Mouse (Mus musculus) heart, embryonic 12.5 days (tissue): ENCODE results near the gene Acsbg2. TPM values are rescaled to one million over a fixed set of nuclear protein-coding genes. Genes with fewer than 3 reads are reported as not detected.

Experiments
- ATAC-seq: fragments of 200-750 bp; cut with Nextera tagmentation; 2 replicates; pipeline ENCODE4 v1.8.0; 2017; ENCODE audit warnings: moderate TSS enrichment, moderate library complexity; ENCODE audit not compliant: insufficient number of reproducible peaks, low FRiP score
- H3K27ac ChIP-seq: fragments of 300-500 bp; sonication (generic); 2 replicates; pipeline ENCODE4 v1.5.1; 2016; ENCODE audit warnings: mild to moderate bottlenecking, moderate library complexity; ENCODE audit not compliant: poor library complexity, severe bottlenecking
- H3K27me3 ChIP-seq: fragments of 300-500 bp; sonication (generic); replicated peaks from 2 replicates; pipeline ENCODE4 v1.6.1; 2016; ENCODE audit warnings: mild to moderate bottlenecking, moderate library complexity
- H3K36me3 ChIP-seq: fragments of 300-500 bp; sonication (generic); 2 replicates; pipeline ENCODE4 v1.6.1; 2016; ENCODE audit warnings: mild to moderate bottlenecking, moderate library complexity
- H3K4me1 ChIP-seq: fragments of 300-500 bp; sonication (generic); replicated peaks from 2 replicates; pipeline ENCODE4 v1.6.1; 2016; ENCODE audit warnings: mild to moderate bottlenecking
- H3K4me2 ChIP-seq: fragments of 300-500 bp; sonication (generic); 2 replicates; pipeline ENCODE4 v1.6.1; 2016; ENCODE audit warnings: mild to moderate bottlenecking, moderate library complexity
- H3K4me3 ChIP-seq: fragments of 300-500 bp; sonication (generic); 2 replicates; pipeline ENCODE4 v1.5.1; 2016; ENCODE audit warnings: mild to moderate bottlenecking
- H3K9ac ChIP-seq: fragments of 300-500 bp; sonication (generic); 2 replicates; pipeline ENCODE4 v1.6.1; 2016; ENCODE audit warnings: mild to moderate bottlenecking, moderate library complexity
- H3K9me3 ChIP-seq: fragments of 300-500 bp; sonication (generic); replicated peaks from 2 replicates; pipeline ENCODE4 v1.6.1; 2016; ENCODE audit warnings: mild to moderate bottlenecking, moderate library complexity
- WGBS: fragments of 180-500 bp; shearing (Covaris S2); methylation state at CpG from one replicate; pipeline ENCODE4 v1.1.7; 2016; 5-methylcytosine and 5-hydroxymethylcytosine counted together
- polyA plus RNA-seq: library from polyadenylated mRNA; unstranded; fragments of >200 nt; fragmentation: Nextera tagmentation; extraction: Ambion mirVana; gene quantifications from 2 replicates; pipeline ENCODE4 v1.2.1, GENCODE M21; 2016

Acsbg2 gene
- polyA plus RNA-seq, 1 experiment from 2014 or later, result not detected

GRCm38 (mm10) chr17:56823352-56823751 lies 50.9 kb downstream of the Acsbg2 start:
- 57% methylated on average over 2 of the region's 2 CpGs for WGBS
- ATAC-seq, result no peak

GRCm38 (mm10) chr17:56822380-56822779 lies 51.9 kb downstream of the Acsbg2 start:
- H3K4me2 ChIP-seq, result no peak overlapping the region
- no peak for ATAC-seq
- 75% methylated on average over 2 of the region's 2 CpGs for WGBS
- peaks cover 14% of the 10 kb centered on the region for H3K4me1 ChIP-seq
- no peak overlapping the region for H3K4me3 ChIP-seq
- no peak overlapping the region for H3K27ac ChIP-seq
- H3K27me3 ChIP-seq, result no peaks in the 10 kb centered on the region; the same call in 1 of the 2 replicates
- H3K9ac ChIP-seq, result no peak overlapping the region
- no peaks in the 10 kb centered on the region for H3K36me3 ChIP-seq
- no peaks in the 10 kb centered on the region for H3K9me3 ChIP-seq

More at GRCm38 (mm10) chr17:56823352-56823751, 50.9 kb downstream of the Acsbg2 start:
- no peaks in the 10 kb centered on the region for H3K36me3 ChIP-seq
- H3K4me2 ChIP-seq, result no peak overlapping the region
- peaks cover 5% of the 10 kb centered on the region for H3K27me3 ChIP-seq
- H3K9me3 ChIP-seq, result no peaks in the 10 kb centered on the region
- H3K27ac ChIP-seq, result no peak overlapping the region
- peaks cover 14% of the 10 kb centered on the region for H3K4me1 ChIP-seq
- H3K4me3 ChIP-seq, result no peak overlapping the region
- no peak overlapping the region for H3K9ac ChIP-seq

- WGBS, result 75% methylated on average over 8 of the region's 8 CpGs
- Histone ChIP-seq H3K27ac (no peak overlapping the region), H3K36me3 (no peaks in the 10 kb centered on the region), H3K27me3 (no peaks in the 10 kb centered on the region), H3K4me3 (no peak overlapping the region), H3K9me3 (no peaks in the 10 kb centered on the region), H3K4me2 (no peak overlapping the region), H3K4me1 (peaks cover 16% of the 10 kb centered on the region), H3K9ac (0 out of 2 replicates have a peak overlapping the region, but pooled peaks have one; percentile 19)
- no peak for ATAC-seq
Measured at GRCm38 (mm10) chr17:56819694-56820111, 54.5 kb downstream of the Acsbg2 start.

- H3K36me3 ChIP-seq, result no peaks in the 10 kb centered on the region
- H3K4me2 ChIP-seq, result no peak overlapping the region
- H3K9ac ChIP-seq, result no peak overlapping the region
- ATAC-seq, result no peak
- H3K27me3 ChIP-seq, result no peaks in the 10 kb centered on the region
- no peak overlapping the region for H3K27ac ChIP-seq
- H3K9me3 ChIP-seq, result no peaks in the 10 kb centered on the region
- peaks cover 21% of the 10 kb centered on the region for H3K4me1 ChIP-seq
- H3K4me3 ChIP-seq, result no peak overlapping the region
- 60% methylated on average over 6 of the region's 6 CpGs for WGBS
Measured at GRCm38 (mm10) chr17:56819032-56819545, 55.2 kb downstream of the Acsbg2 start.

GRCm38 (mm10) chr17:56818067-56818636 lies 56.1 kb downstream of the Acsbg2 start:
- H3K4me1 ChIP-seq, result peaks cover 28% of the 10 kb centered on the region
- no peaks in the 10 kb centered on the region for H3K36me3 ChIP-seq
- no peak overlapping the region for H3K9ac ChIP-seq
- no peak for ATAC-seq
- no peak overlapping the region for H3K4me3 ChIP-seq
- no peaks in the 10 kb centered on the region for H3K27me3 ChIP-seq
- H3K27ac ChIP-seq, result no peak overlapping the region
- 32% methylated on average over 11 of the region's 11 CpGs for WGBS
- no peaks in the 10 kb centered on the region for H3K9me3 ChIP-seq
- H3K4me2 ChIP-seq, result no peak overlapping the region

- H3K4me2 ChIP-seq, result no peak overlapping the region
- no peaks in the 10 kb centered on the region for H3K36me3 ChIP-seq
- no peak for ATAC-seq
- 85% methylated on average over 3 of the region's 3 CpGs for WGBS
- peaks cover 41% of the 10 kb centered on the region for H3K4me1 ChIP-seq
- H3K27ac ChIP-seq, result peak overlapping the region; percentile 45; the same call in 1 of the 2 replicates
- H3K27me3 ChIP-seq, result no peaks in the 10 kb centered on the region
- no peaks in the 10 kb centered on the region for H3K9me3 ChIP-seq
- H3K4me3 ChIP-seq, result no peak overlapping the region
- 0 out of 2 replicates have a peak overlapping the region, but pooled peaks have one; percentile 31 for H3K9ac ChIP-seq
Measured at GRCm38 (mm10) chr17:56815057-56815345, 59.2 kb downstream of the Acsbg2 start.

- no peaks in the 10 kb centered on the region for H3K27me3 ChIP-seq
- 17% methylated on average over 24 of the region's 24 CpGs for WGBS
- peak; percentile 64 for ATAC-seq
- 0 out of 2 replicates have a peak overlapping the region, but pooled peaks have one; percentile 31 for H3K9ac ChIP-seq
- no peaks in the 10 kb centered on the region for H3K36me3 ChIP-seq
- H3K4me1 ChIP-seq, result peaks cover 41% of the 10 kb centered on the region
- no peaks in the 10 kb centered on the region for H3K9me3 ChIP-seq
- peak overlapping the region; percentile 26; the same call in 1 of the 2 replicates for H3K4me2 ChIP-seq
- H3K27ac ChIP-seq, result peak overlapping the region; percentile 45
- no peak overlapping the region for H3K4me3 ChIP-seq
Measured at GRCm38 (mm10) chr17:56814316-56815056, 59.8 kb downstream of the Acsbg2 start.

GRCm38 (mm10) chr17:56810245-56810644 lies 64.0 kb downstream of the Acsbg2 start:
- 0% methylated on average over 3 of the region's 3 CpGs for WGBS
- H3K4me3 ChIP-seq, result no peak overlapping the region
- H3K27me3 ChIP-seq, result peaks cover 13% of the 10 kb centered on the region; the same call in 1 of the 2 replicates
- no peaks in the 10 kb centered on the region for H3K9me3 ChIP-seq
- peak; percentile 82 for ATAC-seq
- H3K27ac ChIP-seq, result peak overlapping the region; percentile 92
- H3K9ac ChIP-seq, result no peak overlapping the region; the same call in 1 of the 2 replicates
- no peak overlapping the region for H3K4me2 ChIP-seq
- no peaks in the 10 kb centered on the region for H3K36me3 ChIP-seq
- peaks cover 40% of the 10 kb centered on the region for H3K4me1 ChIP-seq

GRCm38 (mm10) chr17:56808518-56808917 lies 65.7 kb downstream of the Acsbg2 start:
- Histone ChIP-seq H3K4me1 (peaks cover 24% of the 10 kb centered on the region), H3K9me3 (no peaks in the 10 kb centered on the region), H3K9ac (no peak overlapping the region), H3K27me3 (peaks cover 13% of the 10 kb centered on the region; the same call in 1 of the 2 replicates), H3K4me2 (no peak overlapping the region), H3K36me3 (no peaks in the 10 kb centered on the region), H3K27ac (no peak overlapping the region), H3K4me3 (no peak overlapping the region)
- WGBS, result 9% methylated on average over 9 of the region's 9 CpGs
- ATAC-seq, result peak; percentile 64; the same call in 1 of the 2 replicates

GRCm38 (mm10) chr17:56805784-56806183 lies 68.5 kb downstream of the Acsbg2 start:
- Histone ChIP-seq H3K4me1 (peaks cover 17% of the 10 kb centered on the region), H3K9ac (no peak overlapping the region), H3K4me3 (no peak overlapping the region), H3K9me3 (no peaks in the 10 kb centered on the region), H3K4me2 (no peak overlapping the region), H3K27me3 (peaks cover 13% of the 10 kb centered on the region; the same call in 1 of the 2 replicates), H3K27ac (no peak overlapping the region), H3K36me3 (peaks cover 6% of the 10 kb centered on the region; the same call in 1 of the 2 replicates)
- ATAC-seq, result no peak
- 78% methylated on average over 1 of the region's 1 CpGs for WGBS

- H3K27me3 ChIP-seq, result peaks cover 13% of the 10 kb centered on the region; the same call in 1 of the 2 replicates
- no peak for ATAC-seq
Measured at GRCm38 (mm10) chr17:56804952-56805351, 69.3 kb downstream of the Acsbg2 start.

More at GRCm38 (mm10) chr17:56804952-56805351, 69.3 kb downstream of the Acsbg2 start:
- Histone ChIP-seq H3K4me1 (peaks cover 8% of the 10 kb centered on the region), H3K27ac (no peak overlapping the region), H3K9me3 (no peaks in the 10 kb centered on the region), H3K4me3 (no peak overlapping the region), H3K36me3 (peaks cover 6% of the 10 kb centered on the region; the same call in 1 of the 2 replicates), H3K9ac (0 out of 2 replicates have a peak overlapping the region, but pooled peaks have one; percentile 10), H3K4me2 (no peak overlapping the region)
- WGBS, result 77% methylated on average over 5 of the region's 5 CpGs
